ENCODE assay signal across 8 mouse cellular contexts in the genomic region with DNA sequence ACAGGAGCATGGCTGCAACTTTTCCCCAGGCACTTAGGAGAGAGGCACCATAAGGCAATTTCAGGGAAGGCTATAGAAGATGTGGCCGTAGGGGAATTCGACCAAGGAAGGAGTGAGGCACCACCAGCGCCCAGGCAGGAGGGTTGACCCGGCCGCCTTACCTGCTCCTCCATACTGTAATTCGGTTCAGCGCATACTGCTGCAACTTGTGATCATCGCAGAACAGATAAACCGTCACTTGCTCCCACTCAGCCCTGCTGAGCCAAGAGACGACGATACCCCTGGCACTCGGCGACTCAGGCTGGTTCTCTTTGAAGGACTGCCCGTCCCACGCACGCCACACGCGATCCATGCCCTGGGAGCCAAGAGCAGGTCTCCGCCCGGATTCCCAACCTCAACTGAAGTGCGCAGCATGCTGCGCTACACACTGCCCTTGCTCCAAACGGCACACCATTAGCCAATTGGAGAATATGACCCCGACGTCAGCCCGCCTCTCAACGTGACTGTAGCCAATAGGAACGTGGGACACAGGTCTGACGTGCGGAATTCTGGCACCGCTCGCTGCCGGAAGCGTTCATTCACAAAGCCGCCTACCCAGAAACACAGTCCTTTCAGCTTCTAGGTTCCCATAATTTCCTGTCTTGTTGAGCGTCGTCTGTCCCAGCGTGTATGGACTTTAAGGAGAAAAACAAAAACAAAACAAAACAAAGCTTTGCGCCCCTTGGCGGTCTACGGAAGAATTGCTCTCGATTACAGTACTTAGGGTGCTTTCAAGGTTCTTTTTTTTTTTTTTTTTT. TPM values are rescaled to one million over a fixed set of nuclear protein-coding genes. Genes with fewer than 3 reads are reported as not detected.
DNase-seq lines count a peak whose midpoint lies in the region; ATAC-seq lines count a peak whose summit lies in the region.

Gene Las1l, minus strand, starts transcription at position 466 of the 797 bp plus-strand sequence.

- peak within 1 kb of the TSS; percentile 61 for H3K4me2 ChIP-seq in forebrain, embryonic 14.5 days (ENCODE audit: low read length)
- H3K4me2 ChIP-seq in neural tube, embryonic 15.5 days: peak within 1 kb of the TSS; percentile 61

- H3K4me3 ChIP-seq in forebrain, embryonic 14.5 days (ENCODE audit: low read depth, low read length): peak within 1 kb of the TSS; percentile 45
- peak within 1 kb of the TSS; percentile 58 for H3K4me3 ChIP-seq in neural tube, embryonic 15.5 days (replicated peaks)

- 38% methylated on average over 42 of the region's 42 CpGs for WGBS in forebrain, embryonic 14.5 days
- WGBS in neural tube, embryonic 15.5 days: 18% methylated on average over 42 of the region's 42 CpGs

- H3K36me3 ChIP-seq in forebrain, embryonic 14.5 days (ENCODE audit: control insufficient read depth, insufficient read depth, low read length): 0 out of 2 replicates have a peak, but pooled peaks cover 2% of the 10 kb centered on the region
- H3K36me3 ChIP-seq in neural tube, embryonic 15.5 days: peaks cover 6% of the 10 kb centered on the region; the same call in 1 of the 2 replicates

- H3K27me3 ChIP-seq in forebrain, embryonic 14.5 days (replicated peaks; ENCODE audit: control insufficient read depth, insufficient read depth, low read length): no peaks in the 10 kb centered on the region
- H3K27me3 ChIP-seq in neural tube, embryonic 15.5 days (replicated peaks): no peaks in the 10 kb centered on the region

- DNase-seq in ES-CJ7 (ENCODE audit: low read depth, low spot score): peak; percentile 96
- DNase-seq in cerebellum, adult 11 months: peak; percentile 87
- peak; percentile 96 for DNase-seq in forebrain, embryonic 14.5 days (ENCODE audit: low spot score)
- DNase-seq in heart, postnatal 14 days: peak; percentile 86 to 87
- peak; percentile 92 for DNase-seq in layer of hippocampus, adult 11-12 months (ENCODE audit: low spot score)
- DNase-seq in lung, adult 18-20 months: peak; percentile 93 to 94
- DNase-seq in testis, postnatal 14 days (ENCODE audit: low spot score): peak; percentile 92

- ATAC-seq in forebrain, embryonic 14.5 days: peak; percentile 100
- peak; percentile 100 for ATAC-seq in neural tube, embryonic 15.5 days (ENCODE audit: low FRiP score)

- peak within 1 kb of the TSS; percentile 55 for H3K9ac ChIP-seq in forebrain, embryonic 14.5 days (ENCODE audit: low read length)
- peak within 1 kb of the TSS; percentile 50 for H3K9ac ChIP-seq in neural tube, embryonic 15.5 days (replicated peaks)

- H3K4me1 ChIP-seq in forebrain, embryonic 14.5 days (ENCODE audit: control insufficient read depth, insufficient read depth, low read length): no peaks in the 10 kb centered on the region
- peaks cover 9% of the 10 kb centered on the region for H3K4me1 ChIP-seq in neural tube, embryonic 15.5 days

- intact Hi-C loops in heart, postnatal 14 days (cut with DNase I): no loop called here

- no peak within 1 kb of the TSS for H3K27ac ChIP-seq in forebrain, embryonic 14.5 days (ENCODE audit: low read depth, low read length)
- H3K27ac ChIP-seq in neural tube, embryonic 15.5 days (replicated peaks): peak within 1 kb of the TSS; percentile 63

- H3K9me3 ChIP-seq in forebrain, embryonic 14.5 days (replicated peaks; ENCODE audit: control insufficient read depth, low read length): no peaks in the 10 kb centered on the region
- no peaks in the 10 kb centered on the region for H3K9me3 ChIP-seq in neural tube, embryonic 15.5 days (replicated peaks)

RNA-seq across cellular contexts. Expression of gene Las1l, which starts in this region (rescaled TPM):
- polyA plus RNA-seq in forebrain, embryonic 14.5 days (2014; fragmentation: Nextera tagmentation; extraction: Ambion mirVana): 27.6 and 37.9 TPM in 2 replicates
- total RNA-seq in heart, postnatal 14 days (2021): 10 to 100 TPM; 32.4 to 35.6 TPM
- 108 and 120 TPM in 2 replicates for polyA plus RNA-seq in neural tube, embryonic 15.5 days (2015; fragmentation: Nextera tagmentation; extraction: Ambion mirVana)
